Mouse (Mus musculus): ENCODE measurements around the gene Ubr2. TPM values are rescaled to one million over a fixed set of nuclear protein-coding genes. Genes with fewer than 3 reads are reported as not detected.
A peak's percentile ranks its signal among the peaks of the same experiment; 100 is the strongest.

The Ubr2 gene
- polyA plus RNA-seq (2012; fragmentation: generic; extraction: Trizol) = 18.1 TPM
- long read RNA-seq, experiment 1, partial matches to known transcripts = 4 of 5 reads
- long read RNA-seq, experiment 1, other reads (novel, unspliced or antisense) = 1 of 5 reads
- long read RNA-seq, experiment 2, full-length matches to known transcripts = 19 of 74 reads
- long read RNA-seq, experiment 2, partial matches to known transcripts = 41 of 74 reads
- long read RNA-seq, experiment 2, other reads (novel, unspliced or antisense) = 14 of 74 reads

DNA sequence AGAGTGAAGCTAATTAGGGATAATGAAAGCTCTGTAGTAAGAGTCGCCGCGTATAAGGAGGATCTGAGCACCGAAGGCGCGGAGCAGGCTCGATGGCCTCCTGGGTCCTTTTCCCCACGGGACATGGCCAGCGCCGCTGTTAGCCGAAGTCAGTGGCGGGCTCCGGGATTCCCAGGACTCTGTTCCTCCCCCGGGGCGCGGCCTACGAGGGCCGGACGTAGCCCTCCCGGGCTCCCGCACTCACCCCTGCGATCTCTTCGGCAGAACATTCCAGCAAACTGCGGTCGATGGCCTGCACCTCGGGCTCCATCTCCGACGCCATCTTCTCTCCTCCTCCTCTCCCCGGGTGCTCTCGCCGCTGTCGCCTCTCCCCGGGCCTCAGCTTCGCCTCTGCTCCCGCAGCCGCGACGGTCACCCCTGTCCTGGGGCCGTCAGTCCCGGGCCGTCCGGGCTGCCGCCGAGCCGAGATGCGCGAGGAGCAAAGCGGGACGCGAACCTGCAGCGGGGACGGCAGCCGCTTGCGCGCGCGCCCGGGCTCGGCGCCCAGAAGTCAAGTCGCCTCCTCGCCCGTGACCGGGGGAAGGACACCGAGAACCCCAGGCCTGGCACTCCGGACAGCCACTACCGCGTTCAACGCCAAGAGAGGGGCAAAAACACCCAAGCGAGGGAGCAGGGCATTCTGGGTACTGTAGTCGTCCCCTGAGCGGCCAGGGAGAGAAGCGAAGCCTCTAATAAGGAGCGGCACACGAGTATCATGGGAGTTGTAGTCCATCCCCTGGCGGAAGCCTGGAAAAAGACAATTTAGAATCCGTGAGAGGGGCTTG, at the start of gene Ubr2:
TSS of gene Ubr2 (minus strand) at position 659 of the 824 bp plus-strand sequence.
- TF ChIP-seq CTCF (IDR thresholded peaks at IDR 0.05; ENCODE audit: control insufficient read depth, insufficient read depth, insufficient read length) (no peak), USF1 (IDR thresholded peaks at IDR 0.05; ENCODE audit: low read depth) (no peak), MYOG (IDR thresholded peaks at IDR 0.05; ENCODE audit: control insufficient read depth, extremely low read depth, insufficient read length) (no peak), FOSL1 (IDR thresholded peaks at IDR 0.05; ENCODE audit: insufficient read depth, low read length, poor library complexity, severe bottlenecking) (no peak), MYOD1 (IDR thresholded peaks at IDR 0.05; ENCODE audit: control insufficient read depth, insufficient read length, low read depth) (no peak), MAX (IDR thresholded peaks at IDR 0.05) (no peak), CEBPB (IDR thresholded peaks at IDR 0.05; ENCODE audit: low read depth) (no peak)
- H3K79me3 ChIP-seq (ENCODE audit: low read depth) = peaks cover 45% of the 10 kb centered on the region
- H3ac ChIP-seq (ENCODE audit: control insufficient read depth, insufficient read length, low read depth) = peak within 1 kb of the TSS; percentile 96
- peaks cover 22% of the 10 kb centered on the region for H3K36me3 ChIP-seq (ENCODE audit: control insufficient read depth, insufficient read depth)
- H3K27me3 ChIP-seq (ENCODE audit: control insufficient read depth, insufficient read depth, insufficient read length) = no peaks in the 10 kb centered on the region
- H3K4me3 ChIP-seq (ENCODE audit: insufficient read depth, poor library complexity, severe bottlenecking) = peak within 1 kb of the TSS; percentile 74
- peaks cover 52% of the 10 kb centered on the region for H3K79me2 ChIP-seq (ENCODE audit: control insufficient read depth, insufficient read depth)

- H3ac ChIP-seq (ENCODE audit: control insufficient read depth, insufficient read length, low read depth) = no peak overlapping the region
- H3K79me2 ChIP-seq (ENCODE audit: control insufficient read depth, insufficient read depth) = no peaks in the 10 kb centered on the region
- no peaks in the 10 kb centered on the region for H3K36me3 ChIP-seq (ENCODE audit: control insufficient read depth, insufficient read depth)
- H3K4me3 ChIP-seq (ENCODE audit: insufficient read depth, poor library complexity, severe bottlenecking) = no peak overlapping the region
- no peaks in the 10 kb centered on the region for H3K79me3 ChIP-seq (ENCODE audit: low read depth)
- H3K27me3 ChIP-seq (ENCODE audit: control insufficient read depth, insufficient read depth, insufficient read length) = no peaks in the 10 kb centered on the region
- peak; percentile 90 for TF ChIP-seq USF1 (IDR thresholded peaks at IDR 0.05; ENCODE audit: low read depth)
- TF ChIP-seq MYOD1 (IDR thresholded peaks at IDR 0.05; ENCODE audit: control insufficient read depth, insufficient read length, low read depth) = peak; percentile 20
- TF ChIP-seq CTCF (IDR thresholded peaks at IDR 0.05; ENCODE audit: control insufficient read depth, insufficient read depth, insufficient read length) = no peak
- no peak for TF ChIP-seq MYOG (IDR thresholded peaks at IDR 0.05; ENCODE audit: control insufficient read depth, extremely low read depth, insufficient read length)
- TF ChIP-seq CEBPB (IDR thresholded peaks at IDR 0.05; ENCODE audit: low read depth) = no peak
Measured at GRCm38 (mm10) chr17:47059836-47060360, 49.5 kb upstream of the Ubr2 start.

GRCm38 (mm10) chr17:47057966-47058365, 47.6 kb upstream of the Ubr2 start:
- Histone ChIP-seq H3ac (ENCODE audit: control insufficient read depth, insufficient read length, low read depth) (no peak overlapping the region), H3K36me3 (ENCODE audit: control insufficient read depth, insufficient read depth) (no peaks in the 10 kb centered on the region), H3K27me3 (ENCODE audit: control insufficient read depth, insufficient read depth, insufficient read length) (no peaks in the 10 kb centered on the region), H3K79me3 (ENCODE audit: low read depth) (no peaks in the 10 kb centered on the region), H3K4me3 (ENCODE audit: insufficient read depth, poor library complexity, severe bottlenecking) (no peak overlapping the region), H3K79me2 (ENCODE audit: control insufficient read depth, insufficient read depth) (no peaks in the 10 kb centered on the region)
- no peak for TF ChIP-seq CEBPB (IDR thresholded peaks at IDR 0.05; ENCODE audit: low read depth)
- no peak for TF ChIP-seq MAX (IDR thresholded peaks at IDR 0.05)
- no peak for TF ChIP-seq FOSL1 (IDR thresholded peaks at IDR 0.05; ENCODE audit: insufficient read depth, low read length, poor library complexity, severe bottlenecking)
- TF ChIP-seq USF1 (IDR thresholded peaks at IDR 0.05; ENCODE audit: low read depth) = no peak
- no peak for TF ChIP-seq CTCF (IDR thresholded peaks at IDR 0.05; ENCODE audit: control insufficient read depth, insufficient read depth, insufficient read length)
- no peak for TF ChIP-seq MYOG (IDR thresholded peaks at IDR 0.05; ENCODE audit: control insufficient read depth, extremely low read depth, insufficient read length)
- TF ChIP-seq MYOD1 (IDR thresholded peaks at IDR 0.05; ENCODE audit: control insufficient read depth, insufficient read length, low read depth) = no peak

- no peaks in the 10 kb centered on the region for H3K27me3 ChIP-seq (ENCODE audit: control insufficient read depth, insufficient read depth, insufficient read length)
- no peak overlapping the region for H3K4me3 ChIP-seq (ENCODE audit: insufficient read depth, poor library complexity, severe bottlenecking)
- TF ChIP-seq MYOG (IDR thresholded peaks at IDR 0.05; ENCODE audit: control insufficient read depth, extremely low read depth, insufficient read length) (no peak), MAX (IDR thresholded peaks at IDR 0.05) (no peak), CTCF (IDR thresholded peaks at IDR 0.05; ENCODE audit: control insufficient read depth, insufficient read depth, insufficient read length) (no peak), FOSL1 (IDR thresholded peaks at IDR 0.05; ENCODE audit: insufficient read depth, low read length, poor library complexity, severe bottlenecking) (no peak), USF1 (IDR thresholded peaks at IDR 0.05; ENCODE audit: low read depth) (no peak)
- H3K36me3 ChIP-seq (ENCODE audit: control insufficient read depth, insufficient read depth) = no peaks in the 10 kb centered on the region
- no peak overlapping the region for H3ac ChIP-seq (ENCODE audit: control insufficient read depth, insufficient read length, low read depth)
- H3K79me3 ChIP-seq (ENCODE audit: low read depth) = no peaks in the 10 kb centered on the region
- no peaks in the 10 kb centered on the region for H3K79me2 ChIP-seq (ENCODE audit: control insufficient read depth, insufficient read depth)
Measured at GRCm38 (mm10) chr17:47056476-47056875, 46.1 kb upstream of the Ubr2 start.

- TF ChIP-seq USF1 (IDR thresholded peaks at IDR 0.05; ENCODE audit: low read depth) = no peak
- no peak for TF ChIP-seq MYOG (IDR thresholded peaks at IDR 0.05; ENCODE audit: control insufficient read depth, extremely low read depth, insufficient read length)
- H3K4me3 ChIP-seq (ENCODE audit: insufficient read depth, poor library complexity, severe bottlenecking) = no peak overlapping the region
- no peaks in the 10 kb centered on the region for H3K36me3 ChIP-seq (ENCODE audit: control insufficient read depth, insufficient read depth)
- no peaks in the 10 kb centered on the region for H3K27me3 ChIP-seq (ENCODE audit: control insufficient read depth, insufficient read depth, insufficient read length)
- no peaks in the 10 kb centered on the region for H3K79me3 ChIP-seq (ENCODE audit: low read depth)
- H3K79me2 ChIP-seq (ENCODE audit: control insufficient read depth, insufficient read depth) = no peaks in the 10 kb centered on the region
- H3ac ChIP-seq (ENCODE audit: control insufficient read depth, insufficient read length, low read depth) = no peak overlapping the region
Measured at GRCm38 (mm10) chr17:47055121-47055520, 44.8 kb upstream of the Ubr2 start.
